Mouse (Mus musculus) MEL (cell line): ENCODE measurements around the gene Papss1. TPM values are rescaled to one million over a fixed set of nuclear protein-coding genes. Genes with fewer than 3 reads are reported as not detected.

Source experiments
- DNase-seq: peaks from one replicate; pipeline ENCODE4 v3.0.0; 2011; ENCODE audit warnings: low read depth, low spot score
- H3K27ac ChIP-seq: 2 replicates; pipeline ENCODE4 v1.5.1; 2012; ENCODE audit warnings: low read depth, mild to moderate bottlenecking, control low read depth, low read length, moderate library complexity; ENCODE audit not compliant: control insufficient read depth
- H3K27me3 ChIP-seq, 2 experiments: fragments of 150-350 bp in 1 of 2; sonication (generic) in 1 of 2; 2 replicates each; pipeline ENCODE4 v1.6.1; 2012; ENCODE audit warnings: low read length in 2 of 2, mild to moderate bottlenecking in 2 of 2, improper control_type of control experiment in 1 of 2, moderate library complexity in 1 of 2; ENCODE audit not compliant: insufficient read depth in 2 of 2, control insufficient read depth in 1 of 2
- H3K36me3 ChIP-seq, 2 experiments: 2 replicates each; pipeline ENCODE4 v1.6.1; 2012 to 2014; ENCODE audit warnings: low read length in 2 of 2, improper control_type of control experiment in 1 of 2, inconsistent platforms in 1 of 2, mild to moderate bottlenecking in 1 of 2; ENCODE audit not compliant: insufficient read depth in 2 of 2, control insufficient read depth in 1 of 2
- H3K4me1 ChIP-seq, 2 experiments: fragments of 150-350 bp in 1 of 2; sonication (generic) in 1 of 2; 2 replicates each; pipeline ENCODE4 v1.6.1; 2012; ENCODE audit warnings: low read length in 2 of 2, improper control_type of control experiment in 1 of 2, mild to moderate bottlenecking in 1 of 2; ENCODE audit not compliant: insufficient read depth in 2 of 2, control insufficient read depth in 1 of 2
- H3K4me3 ChIP-seq, 2 experiments: fragments of 150-350 bp in 1 of 2; sonication (generic) in 1 of 2; 2 replicates each; pipeline ENCODE4 v1.5.1; 2012; ENCODE audit warnings: low read depth in 2 of 2, low read length in 2 of 2, mild to moderate bottlenecking in 2 of 2, moderate library complexity in 2 of 2, control low read depth in 1 of 2, improper control_type of control experiment in 1 of 2; ENCODE audit not compliant: control insufficient read depth in 1 of 2, insufficient read depth in 1 of 2
- H3K79me2 ChIP-seq: 2 replicates; pipeline ENCODE4 v1.6.1; 2012; ENCODE audit warnings: mild to moderate bottlenecking, low read length, moderate library complexity; ENCODE audit not compliant: control insufficient read depth, poor library complexity, insufficient read depth
- H3K9ac ChIP-seq: 2 replicates; pipeline ENCODE4 v1.6.1; 2012; ENCODE audit warnings: low read depth, mild to moderate bottlenecking, control low read depth, low read length, moderate library complexity; ENCODE audit not compliant: control insufficient read depth, poor library complexity, severe bottlenecking
- H3K9me3 ChIP-seq: fragments of 150-350 bp; sonication (generic); replicated peaks from 2 replicates; pipeline ENCODE4 v1.6.1; 2012; ENCODE audit warnings: mild to moderate bottlenecking, low read length, improper control_type of control experiment, moderate library complexity; ENCODE audit not compliant: insufficient read depth
- BHLHE40 ChIP-seq: IDR thresholded peaks from 2 replicates; pipeline ENCODE4 v1.6.1; 2012; ENCODE audit warnings: low read depth, mild to moderate bottlenecking, inconsistent platforms, low read length, improper control_type of control experiment, borderline replicate concordance
- CHD1 ChIP-seq: IDR thresholded peaks from 2 replicates; pipeline ENCODE4 v1.6.1; 2012; ENCODE audit warnings: low read depth, mild to moderate bottlenecking, inconsistent platforms, low read length, improper control_type of control experiment
- E2F4 ChIP-seq: IDR thresholded peaks from 2 replicates; pipeline ENCODE4 v1.6.1; 2011; ENCODE audit warnings: low read depth, low read length, improper control_type of control experiment, borderline replicate concordance
- ETS1 ChIP-seq: IDR thresholded peaks from 2 replicates; pipeline ENCODE4 v1.6.1; 2012; ENCODE audit warnings: low read depth, mild to moderate bottlenecking, inconsistent platforms, low read length, improper control_type of control experiment, moderate library complexity
- GABPA ChIP-seq: IDR thresholded peaks from 2 replicates; pipeline ENCODE4 v1.6.1; 2012; ENCODE audit warnings: low read depth, mild to moderate bottlenecking, inconsistent platforms, low read length, improper control_type of control experiment, moderate library complexity
- GATA1 ChIP-seq: IDR thresholded peaks from 2 replicates; pipeline ENCODE4 v1.6.1; 2011; ENCODE audit warnings: low read depth, low read length, improper control_type of control experiment
- JUND ChIP-seq: IDR thresholded peaks from 2 replicates; pipeline ENCODE4 v1.6.1; 2011; ENCODE audit warnings: low read depth, mild to moderate bottlenecking, improper control_type of control experiment, low read length
- MAFK ChIP-seq: IDR thresholded peaks from 2 replicates; pipeline ENCODE4 v1.6.1; 2011; ENCODE audit warnings: low read depth, mild to moderate bottlenecking, low read length, improper control_type of control experiment, borderline replicate concordance
- MAX ChIP-seq: IDR thresholded peaks from 2 replicates; pipeline ENCODE4 v1.6.1; 2011; ENCODE audit warnings: low read length, improper control_type of control experiment
- MAZ ChIP-seq: IDR thresholded peaks from 2 replicates; pipeline ENCODE4 v1.6.1; 2012; ENCODE audit warnings: low read depth, mild to moderate bottlenecking, inconsistent platforms, low read length, improper control_type of control experiment
- MEF2A ChIP-seq: IDR thresholded peaks from 2 replicates; pipeline ENCODE4 v1.6.1; 2014; ENCODE audit warnings: low read depth, mild to moderate bottlenecking, inconsistent platforms, low read length, improper control_type of control experiment; ENCODE audit not compliant: poor library complexity, insufficient replicate concordance, severe bottlenecking; ENCODE audit errors: extremely low read depth
- MYB ChIP-seq: IDR thresholded peaks from 2 replicates; pipeline ENCODE4 v1.6.1; 2011; ENCODE audit warnings: mild to moderate bottlenecking, low read depth, low read length, improper control_type of control experiment
- MYC ChIP-seq: IDR thresholded peaks from 2 replicates; pipeline ENCODE4 v1.6.1; 2011; ENCODE audit warnings: low read depth, mild to moderate bottlenecking, low read length, improper control_type of control experiment, moderate library complexity
- POLR2AphosphoS2 ChIP-seq: IDR thresholded peaks from 2 replicates; pipeline ENCODE4 v1.6.1; 2011; ENCODE audit warnings: low read length, improper control_type of control experiment
- TAL1 ChIP-seq: IDR thresholded peaks from 2 replicates; pipeline ENCODE4 v1.6.1; 2012; ENCODE audit warnings: mild to moderate bottlenecking, inconsistent platforms, low read length, moderate library complexity, mixed read lengths
- TBP ChIP-seq: IDR thresholded peaks from 2 replicates; pipeline ENCODE4 v1.8.0; 2011; ENCODE audit warnings: low read depth, low read length, improper control_type of control experiment
- TCF12 ChIP-seq: IDR thresholded peaks from 2 replicates; pipeline ENCODE4 v1.6.1; 2014; ENCODE audit warnings: low read depth, mild to moderate bottlenecking, inconsistent platforms, low read length, improper control_type of control experiment, moderate library complexity
- USF1 ChIP-seq: IDR thresholded peaks from 2 replicates; pipeline ENCODE4 v1.6.1; 2014; ENCODE audit warnings: low read depth, mild to moderate bottlenecking, inconsistent platforms, low read length, improper control_type of control experiment, moderate library complexity
- ZKSCAN1 ChIP-seq: IDR thresholded peaks from 2 replicates; pipeline ENCODE4 v1.6.1; 2012; ENCODE audit warnings: low read depth, mild to moderate bottlenecking, inconsistent platforms, low read length, improper control_type of control experiment, moderate library complexity
- polyA plus RNA-seq, 2 experiments: library from polyadenylated mRNA; stranded (reverse) in 1 of 2; unstranded in 1 of 2; fragments of >175 nt in 1 of 2; fragments of >200 nt in 1 of 2; gene quantifications; 2 replicates each; pipeline versions ENCODE4 v1.2.1 to v1.2.4; 2012; ENCODE audit warnings: low replicate concordance in 2 of 2, low read depth in 1 of 2; ENCODE audit not compliant: insufficient read length in 2 of 2, insufficient read depth in 1 of 2, missing spikeins in 1 of 2
- total RNA-seq: library from RNA; depleted of rRNA; stranded (reverse); fragments of 300-350 nt; gene quantifications from 2 replicates; pipeline ENCODE4 v1.2.3, GENCODE M21; 2012

Papss1 gene
- total and polyA plus RNA-seq, 3 experiments, result 27.7 to 36.2 TPM; not detected in 1

DNA sequence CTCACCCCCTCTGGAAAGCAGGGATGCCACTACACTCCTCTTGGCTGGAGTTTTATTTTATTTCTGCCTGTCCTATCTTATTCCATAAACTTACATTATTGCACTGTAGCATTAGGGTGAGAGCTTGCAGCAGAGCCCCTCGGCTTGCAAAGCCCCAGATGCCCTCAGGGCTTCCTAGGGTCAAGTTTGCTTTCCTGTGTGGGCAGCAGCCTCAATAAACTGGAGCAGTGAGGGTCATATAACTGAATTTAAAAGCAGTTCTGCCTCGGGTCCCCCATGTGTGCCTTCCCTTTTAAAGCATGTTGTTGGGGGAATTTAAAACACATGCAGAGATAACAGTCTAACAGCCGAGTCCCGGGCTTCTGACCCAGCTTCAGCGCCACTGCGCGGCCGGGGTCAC is 49.5 kb downstream of the Papss1 start:
- Histone ChIP-seq H3K79me2 (no peaks in the 10 kb centered on the region), H3K27ac (no peak overlapping the region), H3K4me3 (no peak overlapping the region), H3K27me3 (no peaks in the 10 kb centered on the region), H3K36me3 (no peaks in the 10 kb centered on the region; a peak in 1 of 4 replicates), H3K4me1 (no peaks in the 10 kb centered on the region), H3K9me3 (no peaks in the 10 kb centered on the region), H3K9ac (no peak overlapping the region)
- DNase-seq, result no peak
- TF ChIP-seq GATA1, result no peak
- TF ChIP-seq TBP, result no peak
- no peak for TF ChIP-seq MYC
- no peak for TF ChIP-seq ZKSCAN1
- TF ChIP-seq ETS1, result no peak
- no peak for TF ChIP-seq MYB
- TF ChIP-seq MAFK, result no peak
- no peak for TF ChIP-seq MEF2A
- TF ChIP-seq E2F4, result no peak
- no peak for TF ChIP-seq USF1
- no peak for TF ChIP-seq TAL1
- no peak for TF ChIP-seq BHLHE40
- TF ChIP-seq MAZ, result no peak
- no peak for TF ChIP-seq TCF12
- TF ChIP-seq CHD1, result no peak
- no peak for TF ChIP-seq GABPA
- TF ChIP-seq POLR2AphosphoS2, result no peak
- TF ChIP-seq JUND, result no peak

DNA sequence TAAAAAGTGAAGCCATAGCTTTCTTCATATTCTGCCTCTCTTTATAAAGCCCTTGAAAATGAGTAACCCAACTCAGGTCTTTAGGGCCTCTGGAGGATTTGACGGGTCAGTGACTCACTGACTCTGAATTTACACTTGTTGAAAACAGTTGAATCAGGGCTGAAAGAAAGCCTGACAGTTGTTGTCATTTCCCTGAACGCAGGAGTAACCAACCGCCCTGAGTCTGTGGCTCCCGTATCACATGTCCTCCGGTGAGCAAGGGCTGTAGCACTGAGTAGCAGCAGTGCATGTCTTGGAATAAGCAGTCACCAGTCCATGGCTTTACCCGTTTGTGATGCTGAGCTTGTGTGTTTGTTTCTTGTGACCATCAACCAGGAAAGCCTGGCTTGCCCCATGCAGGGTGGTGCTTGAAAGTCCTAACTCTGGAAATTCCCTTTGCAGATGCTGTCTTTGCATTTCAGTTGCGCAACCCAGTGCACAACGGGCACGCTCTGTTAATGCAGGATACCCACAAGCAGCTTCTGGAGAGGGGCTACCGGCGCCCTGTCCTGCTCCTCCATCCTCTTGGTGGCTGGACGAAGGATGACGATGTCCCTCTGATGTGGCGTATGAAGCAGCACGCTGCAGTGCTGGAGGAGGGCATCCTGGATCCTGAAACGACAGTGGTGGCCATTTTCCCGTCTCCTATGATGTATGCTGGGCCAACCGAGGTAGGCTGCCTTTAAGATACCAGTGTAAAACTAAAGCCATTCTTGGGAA is 54.2 kb downstream of the Papss1 start:
- H3K9me3 ChIP-seq, result no peaks in the 10 kb centered on the region
- no peaks in the 10 kb centered on the region for H3K4me1 ChIP-seq
- TF ChIP-seq MAX, result no peak
- no peak for TF ChIP-seq USF1
- TF ChIP-seq MAZ, result no peak
- H3K79me2 ChIP-seq, result no peaks in the 10 kb centered on the region
- no peaks in the 10 kb centered on the region for H3K27me3 ChIP-seq
- H3K9ac ChIP-seq, result no peak overlapping the region
- no peak for DNase-seq
- no peak overlapping the region for H3K4me3 ChIP-seq
- H3K36me3 ChIP-seq, result peaks cover 0 to 1% of the 10 kb centered on the region in 2 experiments; a peak in 2 of 4 replicates
- no peak overlapping the region for H3K27ac ChIP-seq
